Mouse (Mus musculus) neural tube, embryonic 11.5 days (tissue): Measurements from ENCODE around the gene Exoc2. TPM values are rescaled to one million over a fixed set of nuclear protein-coding genes. Genes with fewer than 3 reads are reported as not detected.

Source experiments
- ATAC-seq: fragments of 200-750 bp; cut with Nextera tagmentation; 2 replicates; pipeline ENCODE4 v1.8.0; 2017; ENCODE audit warnings: moderate number of reproducible peaks, mild to moderate bottlenecking, moderate TSS enrichment, moderate library complexity; ENCODE audit not compliant: insufficient read depth, low FRiP score, low TSS enrichment
- DNase-seq: peaks from one replicate; pipeline ENCODE4 v3.0.0-alpha.2; 2015; ENCODE audit warnings: low spot score
- H3K27ac ChIP-seq: fragments of 300-500 bp; sonication (generic); 2 replicates; pipeline ENCODE4 v1.5.1; 2014; ENCODE audit warnings: low read depth, mild to moderate bottlenecking, low read length
- H3K27me3 ChIP-seq: fragments of 300-500 bp; sonication (generic); 2 replicates; pipeline ENCODE4 v1.6.1; 2014; ENCODE audit warnings: mild to moderate bottlenecking, low read length, mixed read lengths; ENCODE audit not compliant: control insufficient read depth, insufficient read depth
- H3K36me3 ChIP-seq: fragments of 300-500 bp; sonication (generic); 2 replicates; pipeline ENCODE4 v1.6.1; 2014; ENCODE audit warnings: mild to moderate bottlenecking, low read length, moderate library complexity, mixed read lengths; ENCODE audit not compliant: control insufficient read depth, insufficient read depth
- H3K4me1 ChIP-seq: fragments of 300-500 bp; sonication (generic); 2 replicates; pipeline ENCODE4 v1.6.1; 2014; ENCODE audit warnings: low read length, mixed read lengths; ENCODE audit not compliant: control insufficient read depth, insufficient read depth
- H3K4me2 ChIP-seq: fragments of 300-500 bp; sonication (generic); 2 replicates; pipeline ENCODE4 v1.6.1; 2014; ENCODE audit warnings: low read depth, mild to moderate bottlenecking, moderate library complexity
- H3K4me3 ChIP-seq: fragments of 300-500 bp; sonication (generic); 2 replicates; pipeline ENCODE4 v1.5.1; 2014; ENCODE audit warnings: low read depth, low read length
- H3K9ac ChIP-seq: fragments of 300-500 bp; sonication (generic); 2 replicates; pipeline ENCODE4 v1.6.1; 2014; ENCODE audit warnings: mild to moderate bottlenecking, low read length
- H3K9me3 ChIP-seq: fragments of 300-500 bp; sonication (generic); 2 replicates; pipeline ENCODE4 v1.6.1; 2016; ENCODE audit warnings: low read length; ENCODE audit not compliant: control insufficient read depth
- WGBS: fragments of 180-500 bp; shearing (Covaris S2); extraction: QIAGEN DNeasy Blood & Tissue Kit; methylation state at CpG from one replicate; pipeline ENCODE4 v1.1.7; 2014; 5-methylcytosine and 5-hydroxymethylcytosine counted together
- polyA plus RNA-seq: library from polyadenylated mRNA; unstranded; fragments of >200 nt; fragmentation: Nextera tagmentation; extraction: Ambion mirVana; gene quantifications from 2 replicates; pipeline ENCODE4 v1.2.1, GENCODE M21; 2014

The Exoc2 gene
- polyA plus RNA-seq, 1 experiment from 2014 or later: 44.5 TPM

DNA sequence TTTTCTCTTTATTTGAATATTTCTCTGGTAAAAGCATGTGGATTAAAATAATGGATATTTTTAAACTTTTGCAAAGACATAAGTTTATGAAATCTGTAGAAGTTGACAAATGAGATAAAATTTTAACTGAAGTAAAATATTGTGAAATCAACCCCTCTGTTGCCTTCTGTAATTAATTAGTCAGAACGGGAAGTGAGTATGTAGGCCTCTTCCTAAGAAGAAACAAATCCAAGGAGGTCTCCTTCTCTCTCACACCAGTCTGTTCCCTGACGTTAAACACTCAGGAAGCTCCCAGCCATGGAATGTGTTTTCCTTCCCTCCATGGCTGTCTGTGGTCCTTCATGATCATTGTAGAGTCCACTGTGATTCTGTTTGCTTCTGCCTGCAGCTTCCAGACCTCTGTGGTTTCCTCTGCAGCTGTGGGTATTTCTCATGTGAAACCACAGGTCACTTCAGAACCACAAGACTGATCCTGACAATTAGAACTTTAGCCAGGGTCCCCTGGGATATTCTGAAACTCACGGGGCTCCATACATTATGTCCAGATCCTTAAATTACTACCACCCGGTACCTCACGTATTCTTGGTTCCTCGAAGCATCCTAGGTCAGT, 20.5 kb upstream of the Exoc2 start:
- no peaks in the 10 kb centered on the region for H3K4me1 ChIP-seq
- DNase-seq (no peak), ATAC-seq (no peak)
- no peak overlapping the region for H3K4me2 ChIP-seq
- no peaks in the 10 kb centered on the region for H3K27me3 ChIP-seq
- WGBS: 74% methylated on average over 6 of the region's 6 CpGs
- H3K9me3 ChIP-seq: no peaks in the 10 kb centered on the region
- no peak overlapping the region for H3K27ac ChIP-seq
- H3K4me3 ChIP-seq: no peak overlapping the region
- H3K9ac ChIP-seq: no peak overlapping the region
- no peaks in the 10 kb centered on the region for H3K36me3 ChIP-seq

DNA sequence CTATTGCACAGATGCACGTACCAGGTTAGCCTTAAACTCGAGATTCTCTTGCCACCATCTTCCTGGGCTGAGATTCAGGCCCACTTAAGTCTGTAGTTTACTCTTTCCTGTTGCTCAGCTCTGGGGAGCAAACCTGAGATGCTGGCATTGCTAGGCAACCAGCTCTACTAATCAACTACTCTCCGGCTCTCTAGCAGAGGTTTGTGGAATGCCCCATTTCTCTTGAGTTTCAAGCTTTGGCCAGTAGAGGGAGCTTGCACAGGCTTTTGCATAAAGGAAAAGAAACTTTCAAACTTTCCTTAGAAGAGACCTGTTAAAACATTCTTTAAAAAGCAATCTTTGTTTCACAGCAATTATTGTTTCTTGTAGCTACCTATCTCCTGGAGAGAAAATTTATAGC, 19.9 kb upstream of the Exoc2 start:
- Histone ChIP-seq H3K4me3 (no peak overlapping the region), H3K9me3 (no peaks in the 10 kb centered on the region), H3K4me2 (no peak overlapping the region), H3K4me1 (no peaks in the 10 kb centered on the region), H3K9ac (no peak overlapping the region), H3K36me3 (no peaks in the 10 kb centered on the region), H3K27me3 (no peaks in the 10 kb centered on the region), H3K27ac (no peak overlapping the region)
- DNase-seq: peak; percentile 55
- ATAC-seq: no peak
- 37% methylated on average over 3 of the region's 3 CpGs for WGBS

DNA sequence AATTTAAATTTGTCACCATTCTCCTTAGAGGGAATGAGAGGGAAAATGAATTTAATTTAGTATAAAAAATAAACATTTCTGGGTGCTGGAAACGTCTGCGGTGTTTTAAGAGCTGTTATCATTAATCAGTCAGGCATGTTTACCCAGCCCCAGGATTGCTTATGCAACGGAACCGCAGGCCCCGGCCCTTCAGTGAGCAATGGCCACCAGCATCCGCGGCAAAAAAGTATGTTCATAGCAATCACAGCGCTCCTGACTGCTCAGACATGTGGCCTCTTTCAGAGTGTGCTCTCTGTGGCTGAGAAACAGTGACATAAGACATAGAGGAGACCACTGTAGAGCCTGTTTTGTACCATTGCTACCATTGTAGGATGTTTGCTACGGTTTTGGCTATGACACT, 16.3 kb upstream of the Exoc2 start:
- no peak overlapping the region for H3K4me2 ChIP-seq
- no peak overlapping the region for H3K27ac ChIP-seq
- no peaks in the 10 kb centered on the region for H3K36me3 ChIP-seq
- no peaks in the 10 kb centered on the region for H3K4me1 ChIP-seq
- H3K9me3 ChIP-seq: no peaks in the 10 kb centered on the region
- H3K4me3 ChIP-seq: no peak overlapping the region
- DNase-seq (no peak), ATAC-seq (no peak)
- H3K27me3 ChIP-seq: 0 out of 2 replicates have a peak, but pooled peaks cover 5% of the 10 kb centered on the region
- H3K9ac ChIP-seq: no peak overlapping the region
- 73% methylated on average over 9 of the region's 9 CpGs for WGBS

DNA sequence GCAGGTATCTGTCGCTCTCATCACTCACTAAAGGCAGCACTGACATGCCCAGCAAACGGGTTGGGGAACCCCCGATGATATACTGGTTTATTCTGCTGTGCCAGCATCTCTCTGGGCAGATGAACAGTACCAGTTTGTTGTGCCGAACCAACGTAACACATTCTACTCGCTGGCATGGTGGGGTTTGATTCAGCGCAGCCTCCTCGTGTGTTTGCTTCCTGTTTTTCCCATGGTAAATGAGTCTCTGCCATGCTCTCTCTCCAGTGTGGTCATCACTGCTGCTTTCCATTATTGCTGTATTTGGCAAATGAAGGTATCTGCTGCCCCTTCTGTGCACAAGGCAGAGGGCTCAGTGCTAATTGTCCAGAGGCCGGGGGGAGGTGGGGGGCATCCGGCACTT, 15.8 kb upstream of the Exoc2 start:
- Histone ChIP-seq H3K27me3 (0 out of 2 replicates have a peak, but pooled peaks cover 5% of the 10 kb centered on the region), H3K27ac (no peak overlapping the region), H3K4me3 (no peak overlapping the region), H3K4me1 (no peaks in the 10 kb centered on the region), H3K36me3 (no peaks in the 10 kb centered on the region), H3K9ac (no peak overlapping the region), H3K4me2 (no peak overlapping the region), H3K9me3 (no peaks in the 10 kb centered on the region)
- ATAC-seq: no peak
- WGBS: 84% methylated on average over 10 of the region's 10 CpGs
- DNase-seq: no peak

DNA sequence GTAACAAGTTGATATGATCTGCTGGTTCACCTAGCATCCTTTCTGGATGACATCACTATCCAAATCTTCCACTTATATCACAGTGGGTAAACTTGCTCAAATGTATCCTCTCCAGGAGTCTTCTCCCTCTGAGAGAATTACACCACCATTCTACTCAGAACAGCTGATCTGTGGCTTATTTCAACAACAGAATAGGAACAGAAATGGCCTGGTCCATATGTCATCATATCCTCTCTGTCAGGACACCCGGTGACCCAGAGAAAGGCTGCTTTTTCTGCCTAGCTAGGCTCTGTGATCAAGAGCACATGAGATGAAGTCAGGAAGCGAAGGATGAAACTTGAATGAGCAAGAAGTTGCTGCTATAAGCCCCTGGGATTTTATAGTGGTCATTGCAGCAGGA, 13.8 kb upstream of the Exoc2 start:
- ATAC-seq (no peak), DNase-seq (no peak)
- no peaks in the 10 kb centered on the region for H3K9me3 ChIP-seq
- no peaks in the 10 kb centered on the region for H3K4me1 ChIP-seq
- 0 out of 2 replicates have a peak, but pooled peaks cover 5% of the 10 kb centered on the region for H3K27me3 ChIP-seq
- H3K4me3 ChIP-seq: no peak overlapping the region
- H3K9ac ChIP-seq: no peak overlapping the region
- H3K36me3 ChIP-seq: no peaks in the 10 kb centered on the region
- no peak overlapping the region for H3K4me2 ChIP-seq
- WGBS: 80% methylated on average over 2 of the region's 2 CpGs
- H3K27ac ChIP-seq: no peak overlapping the region

DNA sequence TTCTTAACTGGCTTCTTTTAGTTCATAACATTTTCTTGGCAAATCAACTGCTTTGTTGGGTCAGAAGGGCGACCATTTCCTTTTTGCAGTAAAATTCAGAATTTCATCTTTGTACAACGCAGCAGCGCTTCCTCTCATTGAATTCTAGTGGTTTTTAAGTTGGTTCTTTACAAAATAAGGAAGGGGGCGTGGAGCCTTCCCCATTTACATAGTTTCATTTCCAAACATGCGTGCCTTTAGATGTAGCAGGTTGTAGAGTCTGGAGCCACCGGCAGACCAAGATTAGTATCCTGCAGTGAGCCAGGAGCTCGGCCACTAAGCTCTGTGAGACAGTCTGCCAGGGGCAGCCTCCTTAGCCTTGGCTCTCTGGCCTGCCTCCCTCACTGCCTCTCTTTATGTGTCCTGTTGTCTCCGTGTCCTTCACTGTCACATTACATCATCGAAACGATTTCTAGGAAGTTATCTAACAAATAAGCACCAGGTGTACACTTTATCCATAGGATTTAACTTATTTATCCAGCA, 13.1 kb upstream of the Exoc2 start:
- Histone ChIP-seq H3K9ac (no peak overlapping the region), H3K4me2 (no peak overlapping the region), H3K4me1 (no peaks in the 10 kb centered on the region), H3K9me3 (no peaks in the 10 kb centered on the region), H3K4me3 (no peak overlapping the region), H3K27me3 (0 out of 2 replicates have a peak, but pooled peaks cover 5% of the 10 kb centered on the region), H3K27ac (no peak overlapping the region), H3K36me3 (no peaks in the 10 kb centered on the region)
- WGBS: 77% methylated on average over 10 of the region's 10 CpGs
- ATAC-seq: no peak
- no peak for DNase-seq

DNA sequence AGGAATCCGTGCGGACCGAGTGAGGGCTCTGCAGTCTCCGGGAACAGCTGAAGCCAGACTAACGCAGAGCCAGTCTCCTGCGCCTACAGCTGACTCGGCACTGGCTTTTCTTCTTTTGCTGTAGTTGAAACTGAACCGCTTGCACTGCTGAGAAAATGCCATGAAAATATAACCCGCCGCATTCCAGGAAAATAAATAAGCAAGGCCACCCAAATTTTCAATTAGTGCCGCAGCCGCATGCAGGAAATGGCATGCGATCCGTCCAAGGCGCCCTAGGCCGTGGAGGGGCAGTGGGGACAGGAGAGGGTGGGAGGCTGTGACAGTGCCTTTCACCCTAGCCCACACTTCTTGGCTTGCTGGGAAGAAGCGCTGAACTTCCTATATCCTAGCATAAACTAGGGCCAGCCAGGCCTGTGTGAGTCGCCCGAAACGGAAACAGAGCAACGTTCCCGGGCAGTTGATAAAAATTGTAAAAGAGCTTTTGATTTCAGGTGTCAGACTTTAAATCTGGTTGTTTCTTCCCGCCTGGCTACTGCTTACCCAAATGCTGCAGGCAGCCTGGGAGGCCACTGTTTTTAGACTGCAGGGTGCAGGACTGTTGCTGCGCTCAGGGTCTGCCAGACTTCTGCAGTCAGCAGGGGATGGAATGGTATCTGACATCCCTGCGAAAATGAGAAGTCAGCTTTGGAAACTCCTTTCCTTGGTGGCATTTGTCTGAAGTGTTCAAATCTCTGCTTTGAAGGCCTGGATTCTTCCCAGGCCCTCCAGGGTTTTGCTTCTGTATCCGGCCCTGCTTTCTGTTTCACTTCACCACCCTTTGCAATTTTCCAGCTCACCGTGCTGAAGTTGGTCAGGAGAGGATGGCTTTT, 11.9 kb upstream of the Exoc2 start:
- Histone ChIP-seq H3K9ac (peak overlapping the region; percentile 37), H3K27me3 (0 out of 2 replicates have a peak, but pooled peaks cover 5% of the 10 kb centered on the region), H3K27ac (no peak overlapping the region), H3K9me3 (no peaks in the 10 kb centered on the region), H3K4me3 (peak overlapping the region; percentile 27), H3K36me3 (no peaks in the 10 kb centered on the region), H3K4me1 (no peaks in the 10 kb centered on the region), H3K4me2 (peak overlapping the region; percentile 53)
- WGBS: 23% methylated on average over 27 of the region's 27 CpGs
- ATAC-seq: peak; percentile 69
- peak; percentile 54 for DNase-seq

DNA sequence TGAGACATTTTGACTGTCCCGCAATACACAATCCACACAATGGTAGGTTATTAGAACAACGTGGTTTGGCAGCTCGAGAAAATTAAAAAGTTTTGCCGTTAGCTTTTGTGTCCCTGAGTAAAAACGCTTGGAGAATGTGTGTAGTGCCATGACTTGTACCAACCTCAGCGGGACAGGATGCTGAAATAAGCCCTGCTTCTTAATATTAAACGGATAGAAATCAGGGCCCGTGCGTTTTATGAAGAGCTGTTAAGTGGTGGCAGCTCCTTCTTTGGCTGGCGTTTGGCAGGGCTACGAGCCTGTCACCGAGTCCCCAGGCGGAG, 11.3 kb upstream of the Exoc2 start:
- peak overlapping the region; percentile 27 for H3K4me3 ChIP-seq
- H3K9me3 ChIP-seq: no peaks in the 10 kb centered on the region
- 0 out of 2 replicates have a peak, but pooled peaks cover 5% of the 10 kb centered on the region for H3K27me3 ChIP-seq
- no peak overlapping the region for H3K27ac ChIP-seq
- ATAC-seq: no peak
- no peak for DNase-seq
- peak overlapping the region; percentile 53 for H3K4me2 ChIP-seq
- WGBS: 21% methylated on average over 13 of the region's 13 CpGs
- H3K9ac ChIP-seq: peak overlapping the region; percentile 37
- no peaks in the 10 kb centered on the region for H3K4me1 ChIP-seq
- H3K36me3 ChIP-seq: no peaks in the 10 kb centered on the region
